Mouse (Mus musculus) lung, adult 18-20 months (tissue): ENCODE data around the gene Ppp1r18.

Source experiments
- DNase-seq, 2 experiments: peaks; one replicate each; pipeline ENCODE4 v3.0.0; 2022; ENCODE audit warnings: mixed read lengths in 2 of 2

Ppp1r18 gene

DNA sequence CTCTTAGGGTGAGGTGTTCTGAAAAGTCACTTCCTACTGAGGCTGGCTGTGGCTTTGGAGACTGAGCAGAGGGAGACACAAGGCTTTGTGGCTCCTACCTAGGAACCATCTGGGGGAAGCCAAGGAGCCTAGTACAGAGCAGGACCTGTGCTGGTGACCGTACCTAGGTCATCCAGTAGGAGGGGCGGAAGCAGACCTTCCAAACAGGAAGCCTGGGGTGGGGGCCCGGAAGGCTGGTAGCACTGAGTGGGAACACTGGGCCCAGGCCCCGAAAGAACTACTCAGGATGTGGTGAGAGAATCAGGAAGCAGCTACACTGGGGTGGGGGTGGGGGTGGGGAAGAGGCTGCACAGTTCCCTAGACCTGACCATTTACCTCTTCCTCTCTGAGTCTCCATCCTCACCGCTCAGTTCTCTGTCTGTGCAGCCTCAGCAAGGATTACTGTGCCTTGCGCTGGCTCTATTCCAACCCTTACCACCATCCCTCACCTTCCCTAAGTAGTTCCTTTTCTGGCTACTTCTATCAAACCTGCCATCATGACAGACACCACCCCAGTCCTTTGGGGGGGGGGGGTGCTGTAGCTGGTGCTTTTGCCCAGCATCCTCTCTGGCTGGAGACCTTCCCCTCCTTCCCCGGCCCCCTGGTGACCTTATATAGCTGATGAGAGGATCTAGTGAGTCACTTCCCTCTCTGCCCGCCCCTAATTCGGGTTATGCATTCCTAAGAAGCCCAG is 4.9 kb downstream of the Ppp1r18 start:
- DNase-seq = peak; percentile 86 to 88

DNA sequence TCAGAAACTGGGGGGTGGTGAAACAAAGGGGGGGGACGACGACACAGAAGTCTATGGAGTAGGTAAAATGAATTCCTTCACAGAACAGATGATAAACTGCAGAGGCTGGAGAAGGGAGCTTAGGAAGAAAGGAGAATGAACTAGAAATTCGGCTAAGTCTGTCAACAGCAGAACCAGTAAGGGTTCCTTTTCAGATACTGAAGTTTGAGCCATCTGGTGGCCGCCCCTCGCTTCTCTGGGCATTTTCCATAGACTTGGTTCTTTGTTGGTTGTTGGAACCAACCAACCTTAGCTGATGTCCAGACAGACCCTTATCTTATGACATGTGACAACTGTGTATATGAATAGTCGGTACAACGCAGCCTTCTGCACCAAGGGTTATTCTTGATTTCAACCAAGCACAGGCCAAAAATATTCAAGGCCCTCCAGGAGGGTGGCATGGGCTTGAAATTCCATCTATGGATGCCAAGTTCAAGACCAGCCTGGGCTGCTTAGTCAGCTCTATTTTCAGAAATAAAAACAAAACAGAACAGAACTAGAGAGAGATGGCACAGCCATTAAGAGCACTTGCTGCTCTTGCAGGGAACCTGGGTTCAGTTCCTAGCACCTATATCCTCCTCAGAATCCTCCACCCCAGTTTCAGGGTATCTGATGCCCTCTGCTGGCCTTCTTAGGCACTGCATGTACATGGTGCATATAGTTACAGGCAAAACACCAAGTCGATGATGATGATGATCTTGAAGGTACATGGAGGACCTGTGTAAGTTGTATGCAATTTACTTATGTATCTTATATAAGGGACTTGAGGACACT is 5.7 kb downstream of the Ppp1r18 start:
- DNase-seq = no peak

DNA sequence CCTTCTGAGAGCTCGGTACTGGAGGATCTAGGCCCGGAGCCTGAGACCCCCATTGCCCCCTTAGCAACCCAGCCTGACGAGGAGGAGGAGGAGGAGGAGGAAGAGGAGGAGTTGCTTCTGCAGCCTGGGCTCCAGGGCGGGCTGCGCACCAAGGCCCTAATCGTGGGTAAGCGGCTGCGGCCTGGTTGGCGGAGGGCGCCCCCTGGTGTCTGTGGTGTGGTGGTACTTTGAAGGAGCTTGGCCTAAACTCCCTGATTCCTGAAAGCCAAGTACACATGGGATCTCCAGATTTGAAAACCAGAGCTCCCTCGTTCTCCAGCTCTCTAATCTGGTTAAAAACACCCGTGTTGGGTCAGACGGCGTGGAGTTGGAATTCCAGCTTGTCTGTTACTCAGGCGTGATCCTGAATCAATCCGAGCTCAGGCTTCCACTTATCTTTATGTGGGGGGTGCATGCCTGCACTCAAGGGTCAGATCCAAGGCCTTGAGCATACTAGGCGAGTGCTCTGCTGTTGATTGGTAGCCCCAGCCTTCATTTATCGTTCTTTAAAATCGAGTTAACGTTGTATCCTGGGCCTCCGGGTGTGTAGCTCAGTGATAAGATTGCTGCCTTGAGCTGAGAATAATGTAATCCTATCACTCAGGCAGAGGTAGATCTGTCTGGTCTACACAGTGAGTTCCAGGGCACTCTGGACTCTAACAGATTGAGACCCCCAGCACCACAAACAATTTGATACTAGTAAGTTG is 8.6 kb downstream of the Ppp1r18 start:
- DNase-seq = peak; percentile 83 to 88

DNA sequence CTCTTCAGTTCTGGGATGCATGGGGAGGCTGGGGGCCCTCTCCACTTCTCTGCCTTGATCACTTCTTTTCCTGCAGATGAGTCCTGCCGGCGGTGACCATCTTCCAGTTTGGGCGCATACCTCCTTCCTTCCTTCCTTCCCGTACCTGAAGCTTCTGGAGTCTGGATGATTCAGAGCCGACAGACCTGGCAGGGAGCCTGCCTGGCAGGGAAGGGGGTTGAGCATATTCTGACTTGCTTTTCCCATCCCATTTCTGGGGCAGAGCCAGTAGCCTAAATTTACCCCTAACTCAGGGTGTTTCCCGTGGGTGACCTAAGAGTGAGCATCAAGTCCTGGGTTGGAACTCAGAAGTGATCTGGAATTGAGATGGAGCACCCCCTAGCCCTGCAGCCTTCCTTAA is 9.3 kb downstream of the Ppp1r18 start:
- DNase-seq = no peak

DNA sequence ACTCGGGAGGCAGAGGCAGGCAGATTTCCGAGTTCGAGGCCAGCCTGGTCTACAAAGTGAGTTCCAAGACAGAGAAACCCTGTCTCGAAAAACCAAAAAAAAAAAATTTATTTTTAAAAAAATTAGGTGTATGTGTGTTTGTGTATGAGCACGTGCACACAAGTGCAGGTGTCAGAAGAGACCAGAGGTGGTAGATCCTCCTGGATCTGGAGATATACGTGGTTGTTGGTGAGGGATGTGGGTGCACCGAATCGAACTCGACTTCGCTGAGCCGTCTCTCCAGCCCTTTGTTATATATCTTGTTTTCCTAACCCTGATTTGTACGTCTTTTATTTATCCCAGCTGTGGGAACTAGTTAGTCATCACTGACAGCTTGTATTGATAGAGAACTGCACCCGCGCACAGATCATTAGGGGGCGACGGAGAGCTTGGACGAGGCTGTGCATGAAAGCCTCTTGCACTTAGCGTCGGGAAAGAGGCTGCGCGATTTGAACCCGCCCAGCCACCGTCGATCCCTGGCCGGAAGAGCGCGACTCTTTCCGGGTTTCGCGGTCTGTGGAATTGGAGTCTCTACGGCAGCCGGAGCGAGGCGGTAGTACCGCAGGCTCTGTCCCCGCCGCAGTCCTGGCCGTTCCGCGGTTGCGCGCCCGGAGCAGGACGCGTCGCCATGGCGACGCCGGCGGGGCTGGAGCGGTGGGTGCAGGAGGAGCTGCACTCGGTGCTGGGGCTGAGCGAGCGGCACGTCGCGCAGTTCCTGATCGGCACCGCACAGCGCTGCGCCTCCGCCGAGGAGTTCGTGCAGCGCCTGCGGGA is 14.1 kb downstream of the Ppp1r18 start, which contains the start of gene Dhx16:
Gene Dhx16, plus strand, starts transcription at position 575 of the 813 bp plus-strand sequence.
- DNase-seq = peak; percentile 95 to 96

DNA sequence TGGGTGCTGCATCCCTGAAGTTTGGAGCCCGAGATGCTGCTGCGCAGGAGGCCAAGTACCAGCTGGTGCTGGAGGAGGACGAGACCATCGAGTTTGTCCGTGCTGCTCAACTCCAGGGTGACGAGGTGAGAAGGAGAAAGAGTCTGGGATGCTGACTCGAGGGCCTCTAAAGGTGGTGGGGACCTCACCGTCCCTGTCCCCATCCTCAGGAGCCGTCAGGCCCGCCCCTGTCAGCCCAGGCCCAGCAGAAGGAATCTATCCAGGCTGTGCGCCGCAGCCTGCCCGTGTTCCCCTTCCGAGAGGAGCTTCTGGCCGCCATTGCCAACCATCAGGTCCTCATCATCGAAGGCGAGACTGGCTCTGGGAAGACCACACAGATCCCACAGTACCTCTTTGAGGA is 17.5 kb downstream of the Ppp1r18 start:
- DNase-seq = no peak

GRCm38 (mm10) chr17:35883777-35884176 is 18.4 kb downstream of the Ppp1r18 start:
- DNase-seq = no peak

GRCm38 (mm10) chr17:35887725-35888124 is 22.3 kb downstream of the Ppp1r18 start:
- no peak for DNase-seq

- DNase-seq = peak; percentile 88 to 92
Measured at GRCm38 (mm10) chr17:35896781-35897643, 31.6 kb downstream of the Ppp1r18 start, which contains the start of gene 2310061I04Rik. Gene 2310061I04Rik (minus strand): TSS chr17:35897431.

- no peak for DNase-seq
Measured at GRCm38 (mm10) chr17:35897644-35898573, 32.5 kb downstream of the Ppp1r18 start.

DNA sequence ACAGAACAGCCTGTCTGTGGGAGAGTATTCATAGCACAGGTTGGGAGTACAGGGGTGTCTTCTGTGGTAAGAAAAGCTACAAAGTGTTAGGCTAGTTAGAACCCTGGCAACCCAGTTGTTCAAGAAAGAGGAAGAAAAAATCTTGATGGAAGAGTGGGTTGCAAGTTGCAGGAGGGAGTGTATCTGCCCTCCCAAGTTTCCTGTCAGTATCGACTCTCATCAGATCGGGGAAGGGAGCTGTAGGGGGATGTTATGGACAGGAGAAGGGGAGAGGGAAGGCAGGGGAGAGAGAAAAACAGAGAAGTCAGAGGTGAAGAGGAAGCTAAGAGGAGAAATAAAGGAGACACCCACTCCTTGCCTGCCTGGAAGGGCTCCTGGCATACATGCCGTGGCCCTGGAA is 35.2 kb downstream of the Ppp1r18 start:
- DNase-seq = no peak

GRCm38 (mm10) chr17:35903343-35903991 is 38.1 kb downstream of the Ppp1r18 start:
- peak; percentile 88 to 90 for DNase-seq

- DNase-seq = no peak
Measured at GRCm38 (mm10) chr17:35903992-35904355, 38.6 kb downstream of the Ppp1r18 start.

GRCm38 (mm10) chr17:35905587-35905986 is 40.2 kb downstream of the Ppp1r18 start:
- no peak for DNase-seq

DNA sequence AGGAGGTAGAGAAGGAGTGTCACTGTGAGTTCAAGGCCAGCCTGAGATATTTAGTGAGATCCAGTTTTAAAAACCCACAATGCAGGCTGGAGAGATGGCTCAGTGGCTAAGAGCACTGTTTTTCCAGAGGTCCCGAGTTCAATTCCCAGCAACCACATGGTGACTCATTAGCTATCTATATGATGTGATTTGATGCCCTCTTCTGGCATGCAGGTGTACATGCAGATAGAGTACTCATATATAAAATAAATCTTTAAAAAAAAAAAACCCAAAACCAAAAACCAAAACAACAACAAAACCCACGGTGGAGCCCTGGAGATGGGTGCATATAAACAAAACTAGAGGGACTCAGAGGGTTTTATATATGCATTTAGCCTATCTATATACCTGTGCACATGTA is 42.2 kb downstream of the Ppp1r18 start:
- no peak for DNase-seq

- no peak for DNase-seq
Measured at GRCm38 (mm10) chr17:35909186-35909918, 44.0 kb downstream of the Ppp1r18 start.

DNA sequence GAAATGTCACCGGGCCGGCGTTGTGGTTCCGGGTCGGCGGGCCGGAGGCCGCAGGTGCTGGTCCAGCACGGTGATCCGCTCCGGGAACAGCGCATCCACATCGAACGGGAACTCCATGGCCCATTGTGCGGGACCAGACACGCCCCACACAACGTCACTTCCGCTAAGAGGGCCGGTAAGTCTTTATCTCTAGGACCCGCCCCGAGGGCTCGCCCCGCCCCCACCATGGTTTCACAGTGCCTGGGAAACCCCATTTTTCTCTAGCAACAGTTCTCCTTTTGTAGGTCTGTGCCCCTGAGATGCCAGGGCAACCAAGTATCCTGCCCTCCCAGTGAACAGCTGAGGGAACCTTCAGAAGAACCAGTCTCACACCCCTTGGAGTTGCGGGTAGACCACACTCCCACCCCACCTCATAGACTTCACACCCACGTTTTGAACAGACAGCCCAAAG is 44.6 kb downstream of the Ppp1r18 start, which contains the start of gene Atat1:
Gene Atat1, minus strand, starts transcription at position 157 of the 451 bp plus-strand sequence.
- peak; percentile 95 to 97 for DNase-seq

GRCm38 (mm10) chr17:35914975-35915374 is 49.6 kb downstream of the Ppp1r18 start:
- no peak for DNase-seq
